Comparison of ENCODE assay signal across 17 mouse cellular contexts in genomic region chr10:88513574-88514135, GRCm38 (mm10). TPM values are rescaled to one million over a fixed set of nuclear protein-coding genes. Genes with fewer than 3 reads are reported as not detected.
DNase-seq lines count a peak whose midpoint lies in the region; ATAC-seq and TF ChIP-seq lines count a peak whose summit lies in the region.
"Had no signal": no experiment of that assay in that cellular context is flagged by ENCODE, and none has a peak within 500 bp of the region (broad histone marks: within the 10 kb centered on the region; RNA-seq: fewer than 3 reads in every experiment).

No protein-coding gene starts in this region.

- no peak overlapping the region for H3K4me2 ChIP-seq in stomach, postnatal 0 days (replicated peaks; ENCODE audit: low read depth)
- H3K4me2 ChIP-seq: forebrain, embryonic 15.5 days; hindbrain, embryonic 12.5 days; limb, embryonic 12.5 days had no signal

- TF ChIP-seq EP300 in stomach, postnatal 0 days (optimal IDR thresholded peaks at IDR 0.05) = no peak

- no peak for TF ChIP-seq CTCF in stomach, postnatal 0 days (IDR thresholded peaks at IDR 0.05; ENCODE audit: low read depth)

- no peaks in the 10 kb centered on the region for H3K27me3 ChIP-seq in stomach, postnatal 0 days (ENCODE audit: control insufficient read depth, insufficient read depth, low read length)
- H3K27me3 ChIP-seq: forebrain, embryonic 15.5 days; hindbrain, embryonic 12.5 days; limb, embryonic 12.5 days had no signal

- H3K27ac ChIP-seq in stomach, postnatal 0 days (replicated peaks) = peak overlapping the region; percentile 46; the same call in 1 of the 2 replicates
- H3K27ac ChIP-seq: forebrain, embryonic 15.5 days; hindbrain, embryonic 12.5 days; limb, embryonic 12.5 days; macrophage had no signal

- DNase-seq in embryo, embryonic 11 days = peak; percentile 14
- DNase-seq in embryo, embryonic 10 days (ENCODE audit: low spot score) = no peak
- peak; percentile 20 to 25 for DNase-seq in lung, adult 18-20 months
- no peak for DNase-seq in lung, postnatal 25 days (ENCODE audit: low spot score)
- no peak for DNase-seq in stomach, postnatal 0 days (ENCODE audit: low spot score)
- DNase-seq in frontal cortex, postnatal 36 days (ENCODE audit: low spot score in 2 of 2) = no peak
- DNase-seq: cerebellum, adult 2 months had no signal

- H3K9ac ChIP-seq in stomach, postnatal 0 days (ENCODE audit: low read length) = no peak overlapping the region
- H3K9ac ChIP-seq: forebrain, embryonic 15.5 days; hindbrain, embryonic 12.5 days; limb, embryonic 12.5 days had no signal

- WGBS in stomach, postnatal 0 days = 73% methylated on average over 8 of the region's 8 CpGs

- H3K4me3 ChIP-seq in stomach, postnatal 0 days (ENCODE audit: low read depth, low read length) = no peak overlapping the region
- H3K4me3 ChIP-seq: forebrain, embryonic 15.5 days; hindbrain, embryonic 12.5 days; limb, embryonic 12.5 days; myocyte had no signal

- H3K9me3 ChIP-seq in stomach, postnatal 0 days (ENCODE audit: control insufficient read depth, low read length) = no peaks in the 10 kb centered on the region
- H3K9me3 ChIP-seq: forebrain, embryonic 15.5 days; hindbrain, embryonic 12.5 days; limb, embryonic 12.5 days had no signal

- no peaks in the 10 kb centered on the region for H3K36me3 ChIP-seq in stomach, postnatal 0 days (ENCODE audit: control insufficient read depth, insufficient read depth, low read length)
- H3K36me3 ChIP-seq: forebrain, embryonic 15.5 days; hindbrain, embryonic 12.5 days; limb, embryonic 12.5 days had no signal

- H3K4me1 ChIP-seq in stomach, postnatal 0 days (replicated peaks; ENCODE audit: control insufficient read depth, insufficient read depth) = no peaks in the 10 kb centered on the region
- H3K4me1 ChIP-seq: forebrain, embryonic 15.5 days; hindbrain, embryonic 12.5 days; limb, embryonic 12.5 days had no signal

- peak; percentile 8 to 18; a peak in 2 of 4 replicates for ATAC-seq in hematopoietic stem cell, adult 5-6 weeks (replicated peaks in 1 of 2; ENCODE audit: insufficient read depth in 1 of 2, low FRiP score in 2 of 2, low TSS enrichment in 1 of 2, low read depth in 1 of 2, poor library complexity in 2 of 2, severe bottlenecking in 2 of 2)
- no peak for ATAC-seq in stomach, postnatal 0 days (ENCODE audit: low FRiP score, low TSS enrichment)
- no peak for ATAC-seq in cerebellum, adult (ENCODE audit: insufficient number of reproducible peaks, low FRiP score, low TSS enrichment)
- ATAC-seq: activated CD4-positive, CD25-positive, alpha-beta regulatory T cell, adult 4 months; forebrain, embryonic 15.5 days had no signal

RNA-seq across cellular contexts. Expression of gene Chpt1, which starts 9.8 kb away (rescaled TPM):
- 13.3 and 13.8 TPM in 2 replicates for total RNA-seq in hematopoietic stem cell, adult 5-6 weeks (2017)
- polyA plus RNA-seq in stomach, postnatal 0 days (2015; fragmentation: Nextera tagmentation; extraction: Ambion mirVana) = 91.8 and 97.6 TPM in 2 replicates

RNA-seq across cellular contexts. Expression of gene Sycp3, which starts 54.3 kb away (rescaled TPM):
- 1.6 TPM in 1 of 2 replicates, not detected in the other for total RNA-seq in hematopoietic stem cell, adult 5-6 weeks (2017)
- polyA plus RNA-seq in stomach, postnatal 0 days (2015; fragmentation: Nextera tagmentation; extraction: Ambion mirVana) = 0.15 TPM in 2 replicates
- polyA plus RNA-seq: activated CD4-positive, CD25-positive, alpha-beta regulatory T cell, adult 4 months; embryonic facial prominence, embryonic 14.5 days; hindbrain, embryonic 12.5 days; macrophage; myocyte; thymus, adult 2 months had no signal

Comparison
In these comparisons a context has a peak if more than half of its experiments do, and no peak if none do; other contexts are left out.
1. DNase-seq: peak in embryo, embryonic 11 days (single experiment) and lung, adult 18-20 months (2 of 2); none in embryo, embryonic 10 days (single experiment), lung, postnatal 25 days (single experiment), stomach, postnatal 0 days (single experiment) and frontal cortex, postnatal 36 days (0 of 2).
2. ATAC-seq: peak in hematopoietic stem cell, adult 5-6 weeks (2 of 2); none in stomach, postnatal 0 days (single experiment) and cerebellum, adult (single experiment).